Mouse (Mus musculus) frontal cortex, postnatal 25 days (tissue): ENCODE results near the gene Pip5k1b.

Experiments used
- DNase-seq, 2 experiments: peaks; one replicate each; pipeline ENCODE4 v3.0.0; 2022; ENCODE audit warnings: low spot score in 2 of 2

Gene Pip5k1b

DNA sequence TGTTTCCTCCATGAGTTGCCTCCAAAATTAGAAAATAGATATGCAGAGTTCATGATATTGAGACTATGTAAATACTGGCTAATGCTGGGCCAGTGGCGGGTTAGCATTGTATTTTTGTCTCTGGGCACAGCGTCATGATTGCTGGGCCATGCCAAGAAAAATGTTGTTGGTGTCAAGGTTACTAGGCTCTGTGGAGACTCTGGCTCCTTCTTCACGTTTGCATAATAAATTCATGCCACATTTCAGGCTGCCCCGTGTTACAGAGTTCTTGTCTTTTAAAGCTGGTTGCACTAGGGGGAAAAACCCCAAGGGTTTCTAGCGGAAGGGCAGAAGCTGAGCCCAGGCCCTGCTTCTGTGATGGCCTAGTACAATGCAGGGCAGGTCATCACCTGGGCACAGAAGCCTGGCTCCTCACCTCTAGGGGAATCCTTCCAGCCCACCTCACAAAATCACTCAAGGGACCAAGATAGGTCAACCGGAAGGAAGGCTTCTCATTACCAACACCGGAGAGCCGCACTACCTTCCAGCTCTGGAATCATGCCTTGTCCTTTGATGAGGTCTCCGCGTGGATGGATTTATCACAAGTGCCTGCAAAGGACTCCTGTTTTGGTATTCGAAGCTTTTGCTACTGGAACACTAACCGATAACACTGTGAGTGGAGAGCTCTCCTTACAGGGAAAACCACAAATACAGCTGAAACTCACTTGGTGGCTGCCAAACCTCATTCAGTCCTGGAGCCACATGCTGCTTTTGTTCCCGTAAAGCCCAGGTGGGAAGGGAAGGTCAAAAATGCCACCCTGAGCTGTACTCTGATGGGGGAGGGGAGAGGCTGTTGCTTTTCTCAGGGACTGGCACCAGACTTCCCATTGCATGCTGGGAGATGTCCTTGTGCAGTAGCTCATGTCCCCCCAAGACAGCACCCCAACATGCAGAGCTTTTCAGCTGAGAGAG, 248.1 kb downstream of the Pip5k1b start:
- no peak for DNase-seq

DNA sequence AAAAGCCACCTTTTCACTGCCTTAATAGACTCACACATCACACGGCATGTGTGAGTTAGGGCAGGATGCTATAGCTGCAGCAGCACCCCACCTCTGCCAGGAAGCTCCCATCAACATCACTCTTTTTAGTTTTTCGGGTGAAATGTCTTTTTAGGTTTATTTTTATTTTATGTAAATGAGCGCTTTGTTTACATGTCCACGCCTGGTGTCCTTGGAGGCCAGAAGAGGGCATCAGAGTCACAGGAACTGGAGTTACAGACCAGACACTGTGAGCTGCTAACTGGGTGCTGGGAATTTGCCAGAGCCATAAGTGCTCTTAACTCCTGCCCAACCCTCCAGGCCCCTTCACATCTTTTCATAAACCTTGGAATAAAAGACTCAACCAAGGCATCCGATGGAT, 249.3 kb downstream of the Pip5k1b start:
- no peak for DNase-seq

DNA sequence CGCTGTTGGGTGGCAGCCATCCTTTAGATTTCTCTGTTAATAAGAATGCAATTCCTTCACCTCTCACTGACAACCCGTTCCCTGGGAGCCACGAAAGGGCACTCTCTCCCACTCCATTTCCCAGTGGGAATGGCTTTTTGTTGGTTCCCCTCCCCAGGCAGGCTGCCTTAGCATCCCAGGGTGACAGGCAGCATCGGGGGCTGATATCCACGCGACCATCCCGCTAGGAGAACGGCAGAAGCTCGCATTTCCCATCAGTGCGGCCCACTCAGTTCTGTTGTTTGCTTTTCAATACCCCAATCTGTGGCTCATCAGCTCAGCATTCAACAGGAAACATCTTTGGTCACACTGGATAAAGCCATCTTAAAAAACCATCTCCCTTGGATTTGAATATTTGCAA, 253.5 kb downstream of the Pip5k1b start:
- no peak for DNase-seq

DNA sequence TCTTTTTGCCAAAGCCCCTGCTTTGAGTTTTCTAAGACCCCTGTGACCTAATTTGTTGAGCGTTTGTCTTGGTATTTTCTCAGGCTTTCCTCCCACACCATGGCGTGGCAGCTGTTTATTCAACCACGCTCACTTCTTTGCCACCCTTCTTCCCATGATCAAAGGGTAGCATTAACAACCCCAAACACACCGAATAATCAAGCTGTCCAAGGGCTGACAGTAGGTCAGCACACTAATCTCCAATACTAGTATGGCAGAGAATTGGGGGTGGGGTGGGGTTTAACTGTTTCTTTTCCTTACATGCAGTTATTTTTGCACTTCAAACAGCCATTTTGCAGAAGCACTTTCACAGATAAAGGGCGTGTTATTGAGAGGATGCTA, 253.9 kb downstream of the Pip5k1b start:
- no peak for DNase-seq

DNA sequence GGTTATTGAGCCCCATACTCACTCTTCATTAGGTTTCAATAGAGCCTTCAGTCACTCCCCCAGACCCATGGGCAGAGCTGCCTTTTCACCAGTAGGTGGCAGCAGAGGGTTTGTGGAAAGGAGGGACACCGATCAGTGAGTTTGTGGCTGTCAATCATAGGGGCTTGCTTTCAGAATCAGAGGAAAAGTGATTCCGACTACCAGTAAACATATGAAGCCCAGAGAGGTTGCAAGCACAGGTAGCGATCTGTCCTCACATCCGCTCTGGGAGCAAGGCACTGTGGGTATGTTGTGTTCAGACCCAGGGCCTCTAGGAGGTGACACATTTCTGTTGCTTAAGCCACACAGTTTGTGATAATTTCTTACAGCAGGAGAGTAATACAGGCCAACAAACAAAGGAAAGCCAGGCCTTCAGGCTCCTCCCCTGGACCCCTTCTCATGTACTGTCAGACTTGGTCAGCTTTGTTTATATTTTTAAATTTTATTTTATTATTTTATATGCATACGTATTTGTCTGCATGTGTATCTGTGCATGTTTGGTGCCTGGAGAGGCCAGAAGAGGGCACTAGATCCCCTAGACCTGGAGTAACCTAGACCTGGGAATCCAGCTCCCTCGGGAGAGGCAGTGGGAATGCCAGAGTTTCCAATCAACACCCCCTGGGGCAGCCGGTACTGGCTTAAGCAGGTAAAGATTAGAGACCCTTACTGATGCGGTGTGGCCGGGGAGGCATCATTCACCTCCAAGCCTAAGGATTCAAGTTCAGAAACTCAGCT, 254.5 kb downstream of the Pip5k1b start:
- DNase-seq = peak; percentile 27 to 46

DNA sequence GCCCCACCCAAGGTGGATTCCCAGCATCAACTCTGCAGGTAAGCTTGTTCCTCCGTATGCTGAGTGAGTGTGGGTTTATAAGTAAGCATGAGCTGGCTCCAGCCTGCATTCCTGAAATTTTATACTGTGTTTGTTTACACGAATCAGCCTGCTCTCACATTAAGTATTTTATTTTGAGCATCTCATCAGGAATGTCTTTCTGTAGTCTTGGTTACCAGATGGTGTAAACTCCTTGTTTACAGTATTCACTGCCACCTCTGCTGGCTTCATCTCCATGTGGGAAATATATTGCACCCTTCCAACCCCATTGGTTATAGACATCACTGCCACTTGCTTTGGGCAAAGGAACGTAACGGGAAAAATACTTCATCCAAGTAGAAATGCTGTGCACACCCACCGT, 262.1 kb downstream of the Pip5k1b start:
- no peak for DNase-seq

DNA sequence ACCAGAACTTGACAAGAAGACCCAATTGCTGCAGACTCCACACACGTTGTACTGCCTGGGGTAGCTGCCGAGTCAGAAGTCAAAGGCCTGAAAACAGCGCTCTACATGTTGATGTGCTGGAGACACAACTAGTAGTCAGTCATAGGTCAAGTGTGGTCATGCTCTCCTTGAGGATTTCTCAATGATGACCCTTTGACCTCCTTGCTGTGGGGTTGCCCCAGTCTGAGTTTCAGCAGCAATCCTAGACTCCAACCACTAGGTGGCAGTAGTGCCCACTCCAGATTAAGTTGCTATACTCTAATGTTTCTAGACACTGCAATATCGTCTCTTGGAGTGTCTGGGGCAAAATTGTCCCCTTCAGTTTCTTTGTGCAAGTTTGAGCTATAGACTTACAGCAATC, 271.5 kb downstream of the Pip5k1b start:
- DNase-seq = peak in 1 of 2 experiments; percentile 18

DNA sequence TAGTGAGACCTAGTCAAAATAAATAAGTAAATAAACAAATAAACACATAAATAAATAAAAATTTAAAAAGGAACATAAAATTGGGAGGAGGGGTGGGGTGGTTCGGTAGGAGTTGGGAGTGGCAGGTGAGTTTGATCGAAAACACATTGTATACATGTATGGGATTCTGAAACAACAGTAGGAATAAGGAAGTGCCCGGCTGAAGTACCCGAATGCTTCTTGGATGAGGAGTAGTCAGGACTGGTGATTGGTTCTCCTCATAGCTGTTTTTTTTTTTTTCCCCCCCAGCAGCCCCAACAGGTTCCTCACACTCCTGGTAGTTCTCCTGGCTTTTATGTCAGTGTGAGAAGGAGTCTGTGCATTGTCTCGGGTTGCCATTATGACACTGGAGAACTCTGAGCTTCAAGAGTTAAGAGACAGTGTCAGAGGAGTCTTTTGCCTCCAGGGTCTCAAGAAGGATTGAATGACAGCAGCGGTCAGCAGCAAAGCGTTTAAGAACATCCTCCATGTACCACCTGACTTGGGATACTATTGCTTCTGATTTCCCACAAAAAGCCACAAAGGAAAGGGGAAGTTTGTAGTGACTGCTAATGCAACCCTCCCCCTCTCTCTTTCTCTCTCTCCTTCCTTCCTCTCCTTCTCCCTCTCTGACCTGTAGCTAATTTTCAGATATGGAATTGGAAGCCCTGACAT, 274.2 kb downstream of the Pip5k1b start:
- DNase-seq = no peak

DNA sequence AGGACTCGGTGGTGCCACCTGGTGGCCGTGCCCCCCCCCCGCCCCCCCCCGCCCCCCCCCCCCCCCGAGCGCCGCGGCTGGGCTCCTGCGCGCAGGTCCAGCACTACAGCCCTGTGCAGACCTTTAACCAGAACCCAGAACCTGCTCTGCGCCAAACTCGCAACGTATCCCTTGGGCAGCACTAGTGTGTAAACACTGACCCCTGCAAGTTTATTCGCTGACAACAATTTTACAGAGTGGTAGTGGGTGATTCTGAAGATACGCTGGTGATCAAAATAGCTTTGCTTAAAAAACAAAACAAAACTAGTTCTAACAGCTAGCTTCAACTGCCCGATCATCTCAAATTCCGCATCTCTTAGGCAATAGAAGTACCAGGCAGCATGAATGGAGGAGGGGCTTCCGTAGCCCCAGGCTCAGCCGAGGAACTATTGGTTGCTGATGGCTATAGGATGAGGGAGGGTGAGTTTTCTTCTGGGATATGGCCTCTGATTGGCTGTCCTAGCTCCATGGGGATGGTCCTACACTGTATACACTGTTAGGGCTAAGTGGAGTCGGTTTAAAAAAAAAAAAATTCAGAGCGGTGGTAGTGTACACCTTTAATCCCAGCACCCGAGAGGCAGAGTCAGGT, 275.0 kb downstream of the Pip5k1b start, which contains the start of gene Fxn:
Gene Fxn (minus strand): TSS at position 5 of the 628 bp plus-strand sequence.
- no peak for DNase-seq

DNA sequence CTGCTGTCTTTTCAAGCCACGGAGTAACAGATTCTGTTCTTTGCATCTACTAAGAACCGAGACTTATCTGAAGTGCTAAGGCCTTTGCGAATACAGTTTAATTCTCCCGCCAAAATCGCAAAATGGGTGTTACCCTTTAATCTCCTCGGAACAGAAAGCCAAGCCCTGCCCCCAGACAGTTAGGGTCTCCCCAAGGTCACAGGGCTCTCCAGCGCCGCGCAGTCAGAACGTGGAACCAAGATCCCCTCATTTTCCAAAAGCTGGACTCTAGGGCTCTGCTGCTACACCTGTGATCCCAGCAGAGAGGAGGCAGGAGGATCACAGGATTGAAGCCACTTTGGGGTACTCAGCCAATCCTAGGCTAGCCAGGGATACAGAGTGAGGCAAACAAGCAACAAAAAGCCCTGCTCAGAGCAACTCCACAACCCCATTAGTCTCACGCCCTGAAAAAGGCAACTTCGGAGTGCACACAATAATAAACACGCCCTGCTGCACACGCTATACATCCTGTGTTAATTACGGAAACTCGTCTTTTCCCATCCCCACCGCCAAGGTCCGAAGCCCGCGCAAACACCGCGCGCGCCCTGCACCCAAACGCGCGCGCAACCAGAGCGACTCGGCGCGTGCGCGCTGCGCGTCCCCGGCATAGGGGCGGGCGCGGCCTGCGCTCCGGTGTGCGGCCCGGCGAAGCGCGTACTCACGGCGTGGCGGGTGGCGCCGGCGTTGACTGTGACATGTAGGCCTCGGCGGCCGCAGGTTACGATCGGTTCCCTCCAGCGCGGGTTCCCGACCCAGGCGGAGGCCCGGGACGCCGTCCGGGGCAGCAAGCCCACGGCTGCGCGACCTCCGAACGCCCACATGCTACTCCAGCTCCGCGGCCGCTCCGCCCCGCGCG, 275.7 kb downstream of the Pip5k1b start:
- peak; percentile 54 to 58 for DNase-seq

DNA sequence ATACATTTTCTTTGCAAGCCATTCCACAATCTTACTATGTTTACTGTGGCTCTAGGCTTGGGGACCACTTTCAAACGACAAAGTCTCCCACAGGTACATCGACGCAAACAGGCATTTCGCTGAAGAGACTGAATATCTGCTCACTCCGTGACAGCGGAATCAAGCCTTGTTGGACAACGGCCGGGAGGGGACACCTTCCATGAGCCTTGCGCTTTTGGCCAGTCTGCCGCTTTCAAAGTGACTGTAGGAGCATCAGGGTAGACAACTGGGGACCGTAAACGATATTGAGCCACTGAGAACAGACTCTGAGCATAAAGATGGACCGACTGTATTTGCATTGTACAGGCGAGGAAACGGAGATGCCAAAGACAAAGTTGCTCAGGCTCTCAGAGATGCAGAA, 276.8 kb downstream of the Pip5k1b start:
- DNase-seq = no peak

DNA sequence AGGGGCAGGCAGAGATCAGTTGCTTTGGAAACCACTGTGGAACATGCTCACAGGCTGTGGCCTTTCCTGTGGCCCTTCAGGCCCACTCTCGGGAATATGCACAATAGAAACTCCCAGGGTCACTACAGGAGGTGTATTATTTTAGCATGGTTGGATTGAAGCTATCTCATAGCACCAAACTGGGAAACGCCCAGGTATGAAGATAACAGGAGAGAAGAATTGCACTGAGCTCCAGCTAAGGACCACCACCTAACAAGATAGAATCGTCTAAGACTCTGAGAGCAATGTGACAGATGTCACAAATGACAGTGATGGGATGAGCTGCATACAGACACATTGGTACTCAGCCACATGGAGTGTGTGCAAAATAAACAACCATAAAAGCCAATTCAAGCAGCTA, 281.4 kb downstream of the Pip5k1b start:
- no peak for DNase-seq

DNA sequence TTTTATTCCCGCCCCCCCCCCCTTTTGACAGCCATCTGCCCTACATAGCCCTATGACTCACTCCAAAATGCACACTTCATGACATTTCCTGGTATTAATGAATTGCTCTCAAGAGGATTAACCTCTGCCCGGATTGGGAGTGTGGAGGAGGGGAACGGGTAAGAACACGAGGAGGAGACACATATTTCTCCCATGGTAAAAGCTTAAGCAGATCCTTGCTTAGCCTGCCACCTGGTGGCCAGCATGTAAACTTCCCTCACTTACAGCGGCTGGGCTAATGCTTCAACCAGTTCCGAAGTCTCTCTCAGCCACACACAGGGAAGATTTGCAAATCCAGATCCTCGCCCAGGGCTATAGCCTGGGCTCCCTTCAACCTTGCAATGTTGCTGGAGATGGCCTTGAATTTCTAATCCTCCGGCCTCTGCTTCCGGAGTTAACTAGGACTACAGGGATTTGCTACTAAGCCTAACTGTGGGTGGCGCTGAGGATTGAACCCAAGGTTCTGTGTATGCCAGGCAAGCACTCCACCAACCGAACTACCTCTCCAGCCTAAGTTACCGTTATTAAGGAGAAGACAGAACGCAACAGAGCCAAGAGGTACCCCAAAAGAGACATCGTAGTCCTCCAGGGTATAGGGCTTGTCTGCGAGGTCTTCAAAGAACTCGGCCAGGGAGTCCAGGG, 283.8 kb downstream of the Pip5k1b start:
- DNase-seq = peak; percentile 35 to 65

DNA sequence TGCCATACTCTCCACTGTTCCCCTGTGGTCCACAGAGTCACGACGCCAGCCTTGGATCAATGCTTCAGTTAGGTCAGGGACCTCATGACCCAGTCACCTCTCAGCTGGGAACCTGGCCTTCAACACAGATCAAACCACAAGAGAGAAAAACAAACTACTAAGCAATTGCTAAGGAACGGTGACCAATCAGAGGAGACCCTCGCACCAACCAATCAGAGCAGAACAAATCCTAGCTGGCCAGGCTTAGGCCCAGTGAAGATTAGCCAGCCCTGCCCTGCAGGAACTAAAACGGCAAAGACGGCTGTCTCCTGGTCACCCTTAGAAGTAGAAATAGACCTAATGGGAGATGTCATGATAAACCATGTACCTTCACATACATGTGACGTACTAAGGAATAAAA, 284.3 kb downstream of the Pip5k1b start:
- no peak for DNase-seq

DNA sequence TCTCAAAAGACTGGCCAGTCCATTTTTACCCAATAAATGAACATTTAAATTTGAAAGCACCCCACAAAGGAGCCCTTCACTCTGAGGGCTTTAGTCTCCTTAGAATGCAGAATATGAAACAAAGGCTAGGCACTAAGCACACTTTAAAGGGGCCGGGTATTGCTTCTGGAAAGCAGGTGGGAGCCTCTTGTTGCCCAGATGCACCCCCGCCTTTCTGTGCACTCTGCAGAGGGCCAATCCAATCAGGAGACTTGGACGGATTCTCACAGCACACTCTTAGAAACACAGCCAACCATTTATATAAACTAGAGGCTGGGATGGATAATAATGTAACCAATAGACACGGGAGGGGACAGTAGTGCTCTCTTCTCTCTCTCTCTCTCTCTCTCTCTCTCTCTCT, 287.1 kb downstream of the Pip5k1b start:
- no peak for DNase-seq

DNA sequence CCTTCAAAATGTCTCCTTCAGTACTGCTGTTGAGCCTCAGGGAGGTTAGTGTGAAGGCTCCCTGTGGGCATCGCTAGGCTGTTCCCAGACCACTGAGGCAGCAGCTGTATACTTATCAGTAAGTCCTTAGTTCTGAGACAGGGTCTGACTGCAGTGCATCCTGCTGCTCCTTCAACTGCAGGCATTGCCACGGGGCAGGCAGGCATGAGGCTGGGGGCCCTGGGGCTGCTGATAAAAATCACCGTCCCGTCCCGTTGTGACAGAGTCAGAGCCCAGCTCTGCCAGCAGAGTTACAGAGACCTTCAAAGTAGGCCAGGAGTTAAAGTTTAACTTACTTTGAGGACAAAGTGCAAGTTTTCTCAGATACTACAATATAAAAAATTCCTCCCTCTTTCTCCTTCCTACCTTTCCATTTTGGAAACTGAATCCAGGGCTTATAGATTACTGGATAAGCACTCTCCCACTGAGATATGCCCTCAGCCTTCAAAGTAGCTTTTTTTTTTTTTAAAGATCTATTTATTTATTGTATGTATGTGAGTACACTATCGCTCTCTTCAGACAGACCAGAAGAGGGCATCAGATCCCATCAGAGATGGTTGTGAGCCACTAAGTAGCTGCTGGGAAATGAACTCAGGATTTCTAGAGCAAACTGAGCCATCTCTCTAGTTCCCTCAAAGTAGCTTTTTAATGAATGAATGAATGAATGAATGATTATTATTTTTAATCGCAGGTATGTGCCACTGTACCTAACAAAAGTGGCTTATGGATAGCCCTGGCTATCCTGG, 289.4 kb downstream of the Pip5k1b start:
- DNase-seq = no peak

DNA sequence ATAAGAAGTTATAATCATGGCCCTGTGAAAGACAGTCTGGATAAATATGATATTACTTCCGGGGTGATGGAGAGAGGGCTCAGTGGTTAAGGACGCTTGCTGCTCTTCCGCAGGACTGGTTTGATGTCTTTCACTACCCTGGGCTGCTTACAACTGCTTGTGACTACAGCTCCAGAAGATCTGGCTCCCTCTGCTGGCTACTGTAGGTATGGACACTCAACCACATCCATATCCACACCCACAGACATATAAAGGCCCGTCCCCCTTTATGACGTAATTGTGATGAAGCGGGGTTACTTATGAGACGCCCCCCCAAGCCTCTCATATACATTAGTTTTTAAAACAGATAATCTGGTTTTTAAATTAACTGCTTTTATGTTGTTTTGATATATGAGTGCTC, 290.7 kb downstream of the Pip5k1b start:
- peak; percentile 75 for DNase-seq

DNA sequence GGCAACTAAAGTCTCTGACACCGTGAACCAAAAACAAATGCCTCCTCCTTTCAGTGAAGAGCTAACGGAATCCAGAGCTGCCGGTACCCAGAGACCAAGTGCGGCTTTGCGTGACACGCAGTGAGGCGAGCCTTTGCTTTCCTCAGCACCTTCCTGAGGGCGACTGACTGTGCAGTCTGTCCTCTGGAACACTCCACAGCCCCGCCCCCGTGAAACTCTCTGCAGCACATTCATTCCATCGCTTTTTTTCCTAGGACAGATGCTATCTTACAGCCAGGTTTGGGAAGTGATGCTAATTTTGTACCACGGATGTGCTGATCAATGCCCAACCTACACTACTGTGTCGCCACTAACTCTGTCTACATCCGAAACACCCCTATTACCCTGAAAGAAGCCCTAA, 292.9 kb downstream of the Pip5k1b start:
- no peak for DNase-seq
